Mouse (Mus musculus) bone marrow, adult 2 months (tissue): ENCODE data around the gene Klrg1.

Experiments
- CTCF ChIP-seq: fragments of 200-500 bp; IDR thresholded peaks from 2 replicates; pipeline ENCODE4 v1.5.1; 2011; ENCODE audit warnings: low read length, control low read depth; ENCODE audit not compliant: control insufficient read depth, insufficient read depth
- POLR2A ChIP-seq: fragments of 200-500 bp; IDR thresholded peaks from 2 replicates; pipeline ENCODE4 v1.6.1; 2011; ENCODE audit warnings: low read depth, mild to moderate bottlenecking, control low read depth, low read length, borderline replicate concordance; ENCODE audit not compliant: control insufficient read depth

DNA sequence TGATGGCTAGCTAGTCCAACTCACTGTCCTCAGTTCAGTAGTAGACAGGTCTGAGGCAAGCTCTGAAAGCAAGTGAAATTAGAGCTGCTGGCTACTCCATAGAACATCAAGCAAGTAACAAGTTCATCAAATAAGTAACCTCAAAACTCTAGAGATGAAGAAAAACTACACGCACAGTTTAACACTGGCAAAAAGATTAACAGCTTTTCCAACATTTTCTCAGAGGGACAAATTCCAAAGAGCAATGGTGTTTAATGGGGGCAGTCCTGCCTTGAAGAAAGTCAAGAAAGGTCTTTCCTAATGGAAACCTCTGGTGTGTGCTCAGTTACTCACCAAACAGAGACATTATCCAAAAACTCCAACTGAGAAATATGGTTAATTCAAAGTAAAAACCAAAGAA, 36.0 kb upstream of the Klrg1 start:
- TF ChIP-seq CTCF (no peak), POLR2A (no peak)
